Mouse (Mus musculus) small intestine, adult 2 months (tissue): ENCODE results near the gene Lgals7.

ENCODE experiments used
- CTCF ChIP-seq: fragments of 200-500 bp; IDR thresholded peaks from 2 replicates; pipeline ENCODE4 v1.5.1; 2012; ENCODE audit warnings: low read depth, mild to moderate bottlenecking, control low read depth, inconsistent platforms, low read length, moderate library complexity, mixed read lengths; ENCODE audit not compliant: insufficient replicate concordance, insufficient read length; ENCODE audit errors: extremely low read depth
- POLR2A ChIP-seq: fragments of 200-500 bp; IDR thresholded peaks from 2 replicates; pipeline ENCODE4 v1.6.1; 2012; ENCODE audit warnings: low read depth, mild to moderate bottlenecking, control low read depth, inconsistent platforms, low read length, moderate library complexity

DNA sequence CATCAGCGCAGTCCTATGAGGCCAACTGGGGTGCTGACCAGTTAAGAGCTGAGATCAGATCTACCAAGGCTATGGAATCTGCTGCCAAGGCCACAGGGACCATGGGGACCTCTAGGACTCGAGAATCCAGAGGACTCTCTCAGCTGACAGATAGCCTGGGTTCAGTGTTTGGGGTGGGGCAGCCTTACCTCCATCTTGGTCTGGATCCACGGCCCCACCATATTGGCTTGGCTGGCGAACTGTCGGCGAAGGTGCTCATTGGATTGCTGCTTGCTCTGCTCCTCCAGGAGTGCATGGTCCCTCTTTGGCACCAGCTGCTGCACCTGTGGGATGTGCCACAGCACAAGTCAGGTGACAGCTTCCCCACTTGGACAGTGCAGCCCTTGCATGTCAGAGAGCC lies 34.0 kb downstream of the Lgals7 start:
- TF ChIP-seq CTCF (no peak), POLR2A (no peak)
